Mouse (Mus musculus): ENCODE measurements around the gene C2cd4c. TPM values are rescaled to one million over a fixed set of nuclear protein-coding genes. Genes with fewer than 3 reads are reported as not detected.

The C2cd4c gene
- total and polyA plus RNA-seq, 3 experiments, result 0.02 to 0.10 TPM; not detected in 1

DNA sequence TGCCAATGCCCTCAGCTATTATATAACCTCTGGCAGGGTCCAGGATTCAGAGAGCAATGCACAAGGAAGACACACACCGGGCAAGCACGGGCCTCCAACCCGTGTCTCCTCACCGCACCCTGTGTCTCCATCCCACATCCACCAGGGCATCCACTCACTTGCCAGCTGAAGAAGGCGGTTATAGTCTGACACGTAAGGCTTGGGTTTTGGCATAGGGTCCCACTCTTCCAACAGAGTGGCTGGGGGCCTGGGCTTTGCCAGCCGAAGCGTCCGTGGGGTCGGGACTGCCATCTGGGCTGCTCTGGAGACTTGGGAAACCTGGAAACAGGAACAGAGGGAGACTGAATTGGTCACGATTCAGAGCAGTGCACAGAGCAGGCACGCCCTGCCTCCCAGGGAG is 34.0 kb downstream of the C2cd4c start:
- intact Hi-C loops (cut with DNase I), result no loop called here
- H3K27ac ChIP-seq, result no peak overlapping the region
- H3K36me3 ChIP-seq (ENCODE audit: control insufficient read depth, insufficient read depth, low read length), result no peaks in the 10 kb centered on the region
- TF ChIP-seq CTCF (IDR thresholded peaks at IDR 0.05), result no peak
- no peak for TF ChIP-seq POLR2A (IDR thresholded peaks at IDR 0.05; ENCODE audit: insufficient read depth, low read depth, low read length)
- no peak for TF ChIP-seq EP300 (IDR thresholded peaks at IDR 0.05; ENCODE audit: insufficient read depth, low read depth, low read length)
- no peaks in the 10 kb centered on the region for H3K79me2 ChIP-seq (replicated peaks; ENCODE audit: control insufficient read depth, insufficient read depth, low read length)
- no peak overlapping the region for H3K4me3 ChIP-seq
- DNase-seq, result no peak
- H3K27me3 ChIP-seq (ENCODE audit: control insufficient read depth, insufficient read depth, low read length), result no peaks in the 10 kb centered on the region
- no peaks in the 10 kb centered on the region for H3K4me1 ChIP-seq (ENCODE audit: control insufficient read depth, insufficient read depth, low read length)
- 78% methylated on average over 12 of the region's 12 CpGs for whole genome bisulfite sequencing
- no peak overlapping the region for H3K9ac ChIP-seq (ENCODE audit: low read depth, low read length)

DNA sequence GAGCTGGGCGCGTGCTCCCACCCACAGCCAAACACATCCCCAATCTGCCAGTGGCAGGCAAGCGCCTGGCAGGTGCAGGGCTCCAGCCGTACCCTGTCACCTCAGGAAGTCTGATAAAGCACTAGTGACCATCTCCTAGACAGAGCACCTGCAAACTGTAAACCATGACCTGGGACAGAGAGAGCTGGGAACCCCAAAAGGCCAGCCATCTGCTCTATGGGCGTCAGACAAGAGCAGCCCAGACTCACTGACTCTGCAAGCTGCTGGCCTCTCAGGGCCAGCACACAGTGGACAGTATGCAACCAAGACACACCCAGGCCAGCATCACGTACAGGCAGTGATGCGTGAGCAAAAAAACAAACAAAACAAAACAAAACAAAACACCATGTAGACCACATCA is 34.9 kb downstream of the C2cd4c start:
- Histone ChIP-seq H3K9ac (ENCODE audit: low read depth, low read length) (no peak overlapping the region), H3K79me2 (replicated peaks; ENCODE audit: control insufficient read depth, insufficient read depth, low read length) (no peaks in the 10 kb centered on the region), H3K4me3 (no peak overlapping the region), H3K27me3 (ENCODE audit: control insufficient read depth, insufficient read depth, low read length) (no peaks in the 10 kb centered on the region), H3K36me3 (ENCODE audit: control insufficient read depth, insufficient read depth, low read length) (no peaks in the 10 kb centered on the region), H3K27ac (no peak overlapping the region), H3K4me1 (ENCODE audit: control insufficient read depth, insufficient read depth, low read length) (no peaks in the 10 kb centered on the region)
- TF ChIP-seq EP300 (IDR thresholded peaks at IDR 0.05; ENCODE audit: insufficient read depth, low read depth, low read length) (no peak), POLR2A (IDR thresholded peaks at IDR 0.05; ENCODE audit: insufficient read depth, low read depth, low read length) (no peak), CTCF (IDR thresholded peaks at IDR 0.05) (no peak)
- WGBS, result 73% methylated on average over 7 of the region's 7 CpGs
- intact Hi-C loops (cut with DNase I), result no loop called here
- DNase-seq, result peak in 1 of 2 experiments; percentile 3

- Histone ChIP-seq H3K9ac (ENCODE audit: low read depth, low read length) (no peak overlapping the region), H3K36me3 (ENCODE audit: control insufficient read depth, insufficient read depth, low read length) (no peaks in the 10 kb centered on the region), H3K27ac (no peak overlapping the region), H3K4me3 (no peak overlapping the region), H3K27me3 (ENCODE audit: control insufficient read depth, insufficient read depth, low read length) (no peaks in the 10 kb centered on the region), H3K4me1 (ENCODE audit: control insufficient read depth, insufficient read depth, low read length) (no peaks in the 10 kb centered on the region), H3K79me2 (replicated peaks; ENCODE audit: control insufficient read depth, insufficient read depth, low read length) (no peaks in the 10 kb centered on the region)
- 73% methylated on average over 9 of the region's 9 CpGs for WGBS
- DNase-seq, result peak in 1 of 2 experiments; percentile 3
- intact Hi-C loops (cut with DNase I), result no loop called here
- no peak for TF ChIP-seq EP300 (IDR thresholded peaks at IDR 0.05; ENCODE audit: insufficient read depth, low read depth, low read length)
- TF ChIP-seq CTCF (IDR thresholded peaks at IDR 0.05), result no peak
- no peak for TF ChIP-seq POLR2A (IDR thresholded peaks at IDR 0.05; ENCODE audit: insufficient read depth, low read depth, low read length)
Observed at GRCm38 (mm10) chr10:79578276-79578675, 35.5 kb downstream of the C2cd4c start.

- Histone ChIP-seq H3K36me3 (ENCODE audit: control insufficient read depth, insufficient read depth, low read length) (no peaks in the 10 kb centered on the region), H3K9ac (ENCODE audit: low read depth, low read length) (no peak overlapping the region), H3K27ac (no peak overlapping the region), H3K4me3 (no peak overlapping the region), H3K4me1 (ENCODE audit: control insufficient read depth, insufficient read depth, low read length) (no peaks in the 10 kb centered on the region), H3K27me3 (ENCODE audit: control insufficient read depth, insufficient read depth, low read length) (no peaks in the 10 kb centered on the region), H3K79me2 (replicated peaks; ENCODE audit: control insufficient read depth, insufficient read depth, low read length) (no peaks in the 10 kb centered on the region)
- DNase-seq, result peak in 1 of 2 experiments; percentile 6
- no peak for TF ChIP-seq POLR2A (IDR thresholded peaks at IDR 0.05; ENCODE audit: insufficient read depth, low read depth, low read length)
- TF ChIP-seq CTCF (IDR thresholded peaks at IDR 0.05), result no peak
- no peak for TF ChIP-seq EP300 (IDR thresholded peaks at IDR 0.05; ENCODE audit: insufficient read depth, low read depth, low read length)
- WGBS, result 69% methylated on average over 4 of the region's 4 CpGs
- intact Hi-C loops (cut with DNase I), result no loop called here
Observed at GRCm38 (mm10) chr10:79577376-79577775, 36.4 kb downstream of the C2cd4c start.

DNA sequence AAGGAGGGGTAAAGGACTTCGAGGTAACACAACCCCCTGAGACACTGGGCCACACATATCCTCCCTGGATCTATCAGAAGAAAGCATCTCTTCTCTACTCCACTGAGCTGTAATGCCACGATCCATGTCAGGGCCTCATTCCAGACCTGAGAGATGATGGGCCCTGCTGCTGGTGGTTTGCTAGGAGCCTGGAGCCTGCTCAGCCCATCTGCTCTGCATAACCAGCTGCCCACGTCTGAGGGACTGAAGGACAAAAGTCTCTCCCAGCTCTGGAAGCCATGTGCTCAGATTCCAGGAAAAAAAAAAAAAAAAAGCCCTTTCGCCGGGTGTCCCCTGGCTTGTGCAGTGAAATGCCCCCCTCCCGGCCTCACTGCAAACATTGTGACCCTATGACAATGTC is 38.1 kb downstream of the C2cd4c start:
- DNase-seq, result no peak
- H3K36me3 ChIP-seq (ENCODE audit: control insufficient read depth, insufficient read depth, low read length), result no peaks in the 10 kb centered on the region
- no peak for TF ChIP-seq POLR2A (IDR thresholded peaks at IDR 0.05; ENCODE audit: insufficient read depth, low read depth, low read length)
- TF ChIP-seq EP300 (IDR thresholded peaks at IDR 0.05; ENCODE audit: insufficient read depth, low read depth, low read length), result no peak
- TF ChIP-seq CTCF (IDR thresholded peaks at IDR 0.05), result no peak
- no peaks in the 10 kb centered on the region for H3K27me3 ChIP-seq (ENCODE audit: control insufficient read depth, insufficient read depth, low read length)
- H3K4me3 ChIP-seq, result no peak overlapping the region
- WGBS, result 81% methylated on average over 6 of the region's 6 CpGs
- H3K27ac ChIP-seq, result no peak overlapping the region
- H3K79me2 ChIP-seq (replicated peaks; ENCODE audit: control insufficient read depth, insufficient read depth, low read length), result no peaks in the 10 kb centered on the region
- intact Hi-C loops (cut with DNase I), result no loop called here
- H3K9ac ChIP-seq (ENCODE audit: low read depth, low read length), result no peak overlapping the region
- H3K4me1 ChIP-seq (ENCODE audit: control insufficient read depth, insufficient read depth, low read length), result no peaks in the 10 kb centered on the region

DNA sequence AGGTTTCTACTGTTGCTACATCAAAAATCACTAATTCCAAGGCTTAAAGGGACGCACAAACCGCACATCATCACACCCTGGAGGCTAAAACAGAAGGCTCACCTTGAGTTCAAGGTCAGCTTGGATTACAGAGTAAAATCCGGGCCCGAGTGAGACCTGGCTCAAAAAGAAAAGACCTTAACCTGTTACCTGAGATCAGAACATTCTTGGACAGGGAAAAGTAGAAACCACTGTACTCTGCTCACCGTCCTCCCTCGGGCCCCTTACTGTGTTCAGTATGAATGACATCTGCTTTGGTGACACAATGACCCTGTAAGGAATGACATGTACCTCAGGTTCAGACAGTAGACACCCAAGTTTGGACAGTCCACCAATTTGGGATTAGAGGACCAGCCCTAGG is 39.0 kb downstream of the C2cd4c start:
- Histone ChIP-seq H3K36me3 (ENCODE audit: control insufficient read depth, insufficient read depth, low read length) (no peaks in the 10 kb centered on the region), H3K4me3 (no peak overlapping the region), H3K27ac (no peak overlapping the region), H3K79me2 (replicated peaks; ENCODE audit: control insufficient read depth, insufficient read depth, low read length) (no peaks in the 10 kb centered on the region), H3K27me3 (ENCODE audit: control insufficient read depth, insufficient read depth, low read length) (no peaks in the 10 kb centered on the region), H3K9ac (ENCODE audit: low read depth, low read length) (no peak overlapping the region), H3K4me1 (ENCODE audit: control insufficient read depth, insufficient read depth, low read length) (no peaks in the 10 kb centered on the region)
- no peak for TF ChIP-seq POLR2A (IDR thresholded peaks at IDR 0.05; ENCODE audit: insufficient read depth, low read depth, low read length)
- TF ChIP-seq EP300 (IDR thresholded peaks at IDR 0.05; ENCODE audit: insufficient read depth, low read depth, low read length), result no peak
- TF ChIP-seq CTCF (IDR thresholded peaks at IDR 0.05), result no peak
- intact Hi-C loops (cut with DNase I), result no loop called here
- peak in 1 of 2 experiments; percentile 5 for DNase-seq
- WGBS, result 95% methylated on average over 6 of the region's 6 CpGs
